Mouse (Mus musculus) neural tube, embryonic 14.5 days (tissue): Measurements from ENCODE around the gene Napsa. TPM values are rescaled to one million over a fixed set of nuclear protein-coding genes. Genes with fewer than 3 reads are reported as not detected.

Source experiments
- ATAC-seq: fragments of 200-750 bp; cut with Nextera tagmentation; 2 replicates; pipeline ENCODE4 v1.8.0; 2017; ENCODE audit warnings: low read depth, mild to moderate bottlenecking, moderate TSS enrichment, moderate library complexity
- H3K27ac ChIP-seq: fragments of 300-500 bp; sonication (generic); 2 replicates; pipeline ENCODE4 v1.5.1; 2014; ENCODE audit warnings: low read depth, mild to moderate bottlenecking, control low read depth, low read length, moderate library complexity, mixed read lengths
- H3K27me3 ChIP-seq: fragments of 300-500 bp; sonication (generic); 2 replicates; pipeline ENCODE4 v1.6.1; 2014; ENCODE audit warnings: low read length; ENCODE audit not compliant: control insufficient read depth, insufficient read depth
- H3K36me3 ChIP-seq: fragments of 300-500 bp; sonication (generic); 2 replicates; pipeline ENCODE4 v1.6.1; 2014; ENCODE audit warnings: low read length, mixed read lengths; ENCODE audit not compliant: control insufficient read depth, insufficient read depth
- H3K4me1 ChIP-seq: fragments of 300-500 bp; sonication (generic); 2 replicates; pipeline ENCODE4 v1.6.1; 2014; ENCODE audit warnings: low read length; ENCODE audit not compliant: control insufficient read depth, insufficient read depth
- H3K4me2 ChIP-seq: fragments of 300-500 bp; sonication (generic); 2 replicates; pipeline ENCODE4 v1.6.1; 2014; ENCODE audit warnings: mild to moderate bottlenecking, low read depth, low read length, control low read depth
- H3K4me3 ChIP-seq: fragments of 300-500 bp; sonication (generic); 2 replicates; pipeline ENCODE4 v1.5.1; 2014; ENCODE audit warnings: low read depth, low read length, control low read depth, mixed read lengths
- H3K9ac ChIP-seq: fragments of 300-500 bp; sonication (generic); replicated peaks from 2 replicates; pipeline ENCODE4 v1.6.1; 2014; ENCODE audit warnings: low read depth, mild to moderate bottlenecking, control low read depth, low read length, mixed read lengths
- H3K9me3 ChIP-seq: fragments of 300-500 bp; sonication (generic); 2 replicates; pipeline ENCODE4 v1.6.1; 2016; ENCODE audit warnings: low read length; ENCODE audit not compliant: control insufficient read depth
- WGBS: fragments of 180-500 bp; shearing (Covaris S2); extraction: QIAGEN DNeasy Blood & Tissue Kit; methylation state at CpG from one replicate; pipeline ENCODE4 v1.1.7; 2014; 5-methylcytosine and 5-hydroxymethylcytosine counted together
- polyA plus RNA-seq: library from polyadenylated mRNA; unstranded; fragments of >200 nt; fragmentation: Nextera tagmentation; extraction: Ambion mirVana; gene quantifications from 2 replicates; pipeline ENCODE4 v1.2.1, GENCODE M21; 2014

Gene Napsa
- polyA plus RNA-seq, 1 experiment from 2014 or later = 0.82 TPM

DNA sequence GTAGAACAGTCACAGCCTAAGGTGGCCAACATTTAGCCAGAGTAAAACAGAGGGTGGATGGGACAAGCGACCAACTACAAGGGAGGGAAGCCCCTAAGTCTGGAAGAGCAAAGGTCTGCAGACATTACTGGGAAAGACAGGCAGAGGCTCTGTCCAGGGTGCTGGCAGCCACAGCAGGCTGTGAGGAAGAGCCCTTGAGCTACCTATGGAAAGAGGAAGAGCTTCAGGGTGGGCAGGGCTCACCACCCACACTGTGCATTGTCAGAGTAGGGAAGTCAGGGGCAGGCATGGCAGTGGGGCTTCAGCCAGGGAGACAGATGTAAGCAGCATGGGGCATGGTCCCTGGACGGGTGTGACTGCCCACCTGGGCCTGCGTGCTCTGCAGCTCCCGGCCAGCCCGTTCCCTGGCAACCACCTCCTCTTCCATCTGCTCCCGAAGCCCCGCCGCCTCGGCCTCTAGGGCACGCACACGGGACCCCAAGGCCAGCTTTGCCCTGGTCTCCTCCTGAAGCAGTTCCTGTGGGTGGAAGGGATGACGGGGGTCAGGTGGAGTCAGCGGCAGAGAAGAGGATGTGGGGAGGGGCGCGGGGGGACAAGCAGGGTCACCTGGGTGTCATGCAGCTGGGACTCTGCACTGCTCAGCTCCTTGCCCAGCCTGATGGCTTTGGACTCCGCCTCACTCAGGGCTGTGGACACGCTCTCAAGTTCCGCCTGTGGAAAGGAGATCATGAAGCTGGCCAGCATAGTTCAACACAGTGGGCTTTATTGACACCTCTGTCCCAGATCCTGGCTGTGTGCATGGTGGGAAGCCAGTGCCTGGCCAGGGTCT is 51.7 kb downstream of the Napsa start:
- no peak overlapping the region for H3K27ac ChIP-seq
- H3K4me1 ChIP-seq = no peaks in the 10 kb centered on the region
- H3K27me3 ChIP-seq = no peaks in the 10 kb centered on the region
- H3K36me3 ChIP-seq = no peaks in the 10 kb centered on the region
- no peaks in the 10 kb centered on the region; the same call in 1 of the 2 replicates for H3K9me3 ChIP-seq
- no peak overlapping the region for H3K9ac ChIP-seq
- H3K4me2 ChIP-seq = no peak overlapping the region
- ATAC-seq = no peak; the same call in 1 of the 2 replicates
- no peak overlapping the region for H3K4me3 ChIP-seq
- WGBS = 36% methylated on average over 18 of the region's 18 CpGs

DNA sequence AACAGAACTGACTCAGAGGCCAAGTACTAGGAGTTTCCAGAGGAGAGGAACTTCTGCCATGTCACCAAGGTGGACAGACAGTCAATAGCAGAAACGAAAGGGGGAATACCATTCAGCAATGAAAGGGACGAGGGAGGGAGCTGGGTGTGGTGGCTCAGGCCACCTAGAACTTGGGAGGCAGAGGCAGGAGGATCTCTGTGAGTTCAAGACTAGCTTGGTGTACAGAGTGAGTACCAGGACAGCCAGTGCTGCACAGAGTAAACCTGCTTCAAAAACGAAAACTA is 52.3 kb downstream of the Napsa start:
- H3K9me3 ChIP-seq = no peaks in the 10 kb centered on the region; the same call in 1 of the 2 replicates
- no peak overlapping the region for H3K4me2 ChIP-seq
- 81% methylated on average over 3 of the region's 3 CpGs for WGBS
- H3K36me3 ChIP-seq = no peaks in the 10 kb centered on the region
- no peaks in the 10 kb centered on the region for H3K27me3 ChIP-seq
- no peaks in the 10 kb centered on the region for H3K4me1 ChIP-seq
- no peak overlapping the region for H3K9ac ChIP-seq
- H3K4me3 ChIP-seq = no peak overlapping the region
- no peak for ATAC-seq
- H3K27ac ChIP-seq = no peak overlapping the region

DNA sequence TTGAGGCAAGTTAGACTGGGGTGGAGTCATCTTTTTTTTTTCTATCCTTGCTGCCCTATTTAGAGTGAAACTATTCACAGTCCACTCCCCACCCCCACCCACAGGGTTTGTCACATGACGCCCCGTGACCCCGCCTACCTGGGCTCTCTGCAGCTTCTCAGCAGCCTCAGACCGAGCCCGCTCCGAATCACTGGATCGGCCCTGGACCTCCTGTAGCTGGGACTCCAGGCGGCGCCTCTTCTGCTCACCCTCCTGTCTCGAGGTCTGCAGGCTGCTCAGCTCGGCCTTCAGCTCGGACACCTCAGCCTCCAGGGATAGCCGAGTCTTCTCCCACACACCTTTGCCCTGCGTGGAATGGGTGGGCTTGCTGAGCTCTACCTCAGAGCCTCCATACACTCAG is 52.6 kb downstream of the Napsa start:
- Histone ChIP-seq H3K4me1 (no peaks in the 10 kb centered on the region), H3K4me2 (no peak overlapping the region), H3K9me3 (no peaks in the 10 kb centered on the region; the same call in 1 of the 2 replicates), H3K27me3 (no peaks in the 10 kb centered on the region), H3K9ac (no peak overlapping the region), H3K4me3 (no peak overlapping the region), H3K27ac (no peak overlapping the region), H3K36me3 (no peaks in the 10 kb centered on the region)
- WGBS = 59% methylated on average over 14 of the region's 14 CpGs
- no peak for ATAC-seq

DNA sequence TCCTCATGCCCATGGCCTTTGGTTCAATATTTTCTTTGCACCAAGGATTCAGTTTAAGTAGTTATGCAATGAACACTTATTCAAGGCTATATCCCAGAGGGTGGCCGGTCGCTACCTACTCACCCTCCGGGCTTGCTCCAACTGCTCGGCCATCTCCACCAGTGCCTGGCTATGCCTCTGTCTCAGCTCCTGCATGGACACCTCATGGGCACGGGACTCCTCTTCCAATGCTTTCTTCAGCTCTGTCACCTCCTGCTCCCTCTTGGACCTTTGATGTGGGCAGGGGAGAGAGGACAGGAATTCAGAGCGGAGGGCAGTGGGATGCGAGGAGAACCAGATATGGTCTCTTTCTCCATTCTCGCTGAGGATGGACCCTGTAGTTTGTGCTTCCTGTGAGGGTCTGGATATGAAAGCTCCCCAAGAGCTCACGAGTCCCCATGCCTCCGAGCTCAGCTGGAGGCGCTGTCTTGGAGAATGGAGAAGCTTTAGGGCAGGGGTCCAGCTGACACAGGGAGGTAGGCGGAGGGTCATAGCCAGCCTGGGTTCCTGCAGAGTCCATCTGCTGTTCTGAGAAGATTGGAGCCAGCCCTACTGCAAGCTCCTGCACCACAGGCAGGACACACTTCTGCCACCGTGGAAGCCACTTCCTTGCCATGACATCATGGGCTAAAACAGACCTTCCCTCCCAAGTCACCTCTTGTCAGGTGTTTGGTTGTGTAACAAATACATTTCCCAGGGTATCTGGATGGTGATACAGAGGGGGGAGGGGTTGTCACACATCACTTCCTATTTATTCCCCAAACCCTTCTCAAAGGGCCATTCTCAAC is 53.3 kb downstream of the Napsa start:
- no peaks in the 10 kb centered on the region for H3K36me3 ChIP-seq
- no peak for ATAC-seq
- H3K4me3 ChIP-seq = no peak overlapping the region
- no peak overlapping the region for H3K27ac ChIP-seq
- H3K4me2 ChIP-seq = no peak overlapping the region
- no peaks in the 10 kb centered on the region; the same call in 1 of the 2 replicates for H3K9me3 ChIP-seq
- H3K4me1 ChIP-seq = no peaks in the 10 kb centered on the region
- WGBS = 92% methylated on average over 13 of the region's 13 CpGs
- no peak overlapping the region for H3K9ac ChIP-seq
- no peaks in the 10 kb centered on the region for H3K27me3 ChIP-seq

DNA sequence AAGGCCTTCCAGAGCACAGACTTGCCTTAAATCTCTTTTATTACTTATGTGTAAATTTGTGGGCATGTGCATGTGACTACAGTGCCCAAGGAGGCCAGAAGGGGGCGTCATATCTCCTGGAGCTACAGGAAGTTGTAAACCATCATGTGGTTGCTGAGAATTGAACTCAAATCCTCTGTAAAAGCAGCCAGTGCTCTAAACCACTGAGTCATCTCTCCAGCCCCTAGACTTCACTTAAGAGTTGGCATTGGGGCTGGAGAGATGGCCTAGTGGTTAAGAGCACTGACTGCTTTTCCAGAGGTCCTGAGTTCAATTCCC is 53.8 kb downstream of the Napsa start:
- no peak overlapping the region for H3K27ac ChIP-seq
- H3K4me1 ChIP-seq = no peaks in the 10 kb centered on the region
- H3K36me3 ChIP-seq = no peaks in the 10 kb centered on the region
- no peak overlapping the region for H3K9ac ChIP-seq
- no peak for ATAC-seq
- H3K27me3 ChIP-seq = no peaks in the 10 kb centered on the region
- H3K4me3 ChIP-seq = no peak overlapping the region
- no peak overlapping the region for H3K4me2 ChIP-seq
- 73% methylated on average over 1 of the region's 1 CpGs for WGBS
- H3K9me3 ChIP-seq = no peaks in the 10 kb centered on the region; the same call in 1 of the 2 replicates

DNA sequence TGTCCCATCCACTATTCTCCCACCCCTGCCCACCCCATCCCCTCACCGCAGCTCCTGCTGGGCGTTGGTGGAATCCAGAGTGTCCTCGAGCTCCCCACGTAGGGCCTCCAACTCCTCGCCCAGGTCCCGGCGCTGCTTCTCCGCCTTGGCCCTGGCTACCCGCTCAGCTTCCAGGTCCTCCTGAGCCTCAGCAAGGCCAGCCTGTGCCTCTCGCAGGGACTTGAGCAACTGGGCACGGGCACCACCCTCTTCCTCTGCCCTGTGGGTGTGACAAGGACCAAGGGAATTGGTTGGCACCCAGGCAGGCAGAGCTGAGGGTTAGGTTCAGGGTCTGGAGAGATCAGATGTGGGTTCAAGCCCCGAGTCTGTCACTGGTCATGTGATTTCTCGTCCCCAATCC is 54.8 kb downstream of the Napsa start:
- Histone ChIP-seq H3K4me1 (no peaks in the 10 kb centered on the region), H3K9ac (no peak overlapping the region), H3K27me3 (no peaks in the 10 kb centered on the region), H3K9me3 (no peaks in the 10 kb centered on the region; the same call in 1 of the 2 replicates), H3K36me3 (no peaks in the 10 kb centered on the region), H3K27ac (no peak overlapping the region), H3K4me2 (no peak overlapping the region), H3K4me3 (no peak overlapping the region)
- no peak for ATAC-seq
- 87% methylated on average over 11 of the region's 13 CpGs for WGBS

DNA sequence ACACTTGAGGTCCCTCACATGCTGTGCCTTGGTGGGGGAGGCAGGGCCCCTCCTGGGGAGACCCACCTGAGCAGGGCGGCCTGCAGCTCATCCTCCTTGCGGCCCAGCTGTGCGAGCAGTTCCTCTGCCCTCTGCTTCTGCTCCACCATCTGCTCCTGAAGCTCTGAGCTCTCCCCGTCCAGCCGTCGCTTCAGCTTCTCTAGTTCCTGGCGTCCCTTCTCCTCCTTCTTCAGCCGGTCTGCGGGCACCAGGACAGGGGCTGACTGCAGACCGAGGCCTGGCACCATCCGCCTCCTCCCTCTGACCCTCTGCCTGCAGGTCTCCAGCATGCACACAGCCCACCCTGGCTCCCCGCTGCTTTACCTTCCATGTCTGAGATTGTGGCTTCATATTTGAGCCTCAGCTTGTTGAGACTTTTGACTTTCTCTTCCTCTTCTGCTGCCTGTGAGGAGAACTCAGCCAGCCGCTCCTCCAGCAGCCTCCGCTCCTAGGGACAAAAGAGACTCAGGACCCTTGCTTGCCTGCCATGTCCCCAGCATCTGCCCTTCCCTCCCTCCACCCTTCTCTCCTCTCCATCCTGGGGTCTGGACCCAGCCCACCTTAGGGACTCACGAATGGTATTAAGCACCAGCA is 56.3 kb downstream of the Napsa start:
- H3K9me3 ChIP-seq = no peaks in the 10 kb centered on the region
- no peaks in the 10 kb centered on the region for H3K4me1 ChIP-seq
- no peaks in the 10 kb centered on the region for H3K36me3 ChIP-seq
- H3K4me2 ChIP-seq = no peak overlapping the region
- H3K27ac ChIP-seq = no peak overlapping the region
- no peak overlapping the region for H3K4me3 ChIP-seq
- WGBS = 91% methylated on average over 15 of the region's 15 CpGs
- no peaks in the 10 kb centered on the region for H3K27me3 ChIP-seq
- no peak overlapping the region for H3K9ac ChIP-seq
- ATAC-seq = no peak

DNA sequence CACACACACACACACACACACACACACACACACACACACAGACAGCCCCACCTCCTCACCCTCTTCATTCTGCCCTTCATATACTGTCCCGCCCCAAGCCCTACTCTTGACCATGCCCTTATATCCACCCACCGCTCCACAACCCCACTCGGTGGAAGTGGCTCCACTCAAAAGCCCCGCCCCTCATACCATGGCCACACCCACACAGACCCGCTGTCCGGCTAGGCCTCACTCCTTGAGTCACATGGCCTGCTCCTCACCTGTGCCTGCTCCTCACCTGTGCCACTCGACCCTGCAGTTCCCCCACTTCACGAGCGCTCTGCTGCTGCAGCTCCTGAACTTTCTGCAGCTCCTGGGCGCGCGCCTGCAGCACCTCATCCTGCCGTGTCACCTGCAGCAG is 58.3 kb downstream of the Napsa start:
- Histone ChIP-seq H3K4me3 (no peak overlapping the region), H3K4me2 (no peak overlapping the region), H3K36me3 (no peaks in the 10 kb centered on the region), H3K9ac (no peak overlapping the region), H3K9me3 (no peaks in the 10 kb centered on the region), H3K27me3 (no peaks in the 10 kb centered on the region), H3K27ac (no peak overlapping the region), H3K4me1 (no peaks in the 10 kb centered on the region)
- no peak for ATAC-seq
- WGBS = 84% methylated on average over 13 of the region's 13 CpGs

DNA sequence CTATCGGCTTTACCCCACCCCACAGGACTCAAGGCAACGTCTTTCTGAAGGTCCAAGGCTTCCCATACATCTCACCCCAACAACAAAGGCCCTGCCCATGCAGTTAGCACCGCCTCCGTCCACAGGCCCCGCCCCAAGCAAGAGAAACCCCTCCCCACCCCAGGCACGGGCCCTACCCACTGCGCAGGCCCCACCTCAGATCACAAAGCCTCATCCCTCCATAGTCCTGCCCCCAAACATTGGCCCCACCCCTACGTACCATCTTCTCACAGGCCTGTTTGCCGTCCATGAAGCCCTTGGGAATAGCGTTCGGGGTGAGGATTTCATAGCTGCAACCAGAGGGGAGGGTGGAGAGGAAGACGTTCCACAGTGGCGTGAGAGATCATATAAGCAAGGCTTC is 60.5 kb downstream of the Napsa start:
- H3K27me3 ChIP-seq = no peaks in the 10 kb centered on the region
- no peaks in the 10 kb centered on the region for H3K36me3 ChIP-seq
- WGBS = 31% methylated on average over 13 of the region's 13 CpGs
- H3K9me3 ChIP-seq = no peaks in the 10 kb centered on the region
- H3K27ac ChIP-seq = no peak overlapping the region
- ATAC-seq = no peak
- H3K4me2 ChIP-seq = no peak overlapping the region
- no peaks in the 10 kb centered on the region for H3K4me1 ChIP-seq
- no peak overlapping the region for H3K4me3 ChIP-seq
- H3K9ac ChIP-seq = no peak overlapping the region
